Mouse (Mus musculus) neural tube, embryonic 13.5 days (tissue): Measurements from ENCODE around the gene Ebf1. TPM values are rescaled to one million over a fixed set of nuclear protein-coding genes. Genes with fewer than 3 reads are reported as not detected.

ENCODE experiments used
- ATAC-seq: fragments of 200-750 bp; cut with Nextera tagmentation; 2 replicates; pipeline ENCODE4 v1.8.0; 2017; ENCODE audit warnings: low read depth, mild to moderate bottlenecking, moderate TSS enrichment, moderate library complexity
- H3K27ac ChIP-seq: fragments of 300-500 bp; sonication (generic); replicated peaks from 2 replicates; pipeline ENCODE4 v1.5.1; 2015; ENCODE audit warnings: moderate library complexity, mild to moderate bottlenecking, inconsistent platforms
- H3K27me3 ChIP-seq: fragments of 300-500 bp; sonication (generic); 2 replicates; pipeline ENCODE4 v1.6.1; 2015; ENCODE audit warnings: mild to moderate bottlenecking, inconsistent platforms
- H3K36me3 ChIP-seq: fragments of 300-500 bp; sonication (generic); 2 replicates; pipeline ENCODE4 v1.6.1; 2015; ENCODE audit warnings: mild to moderate bottlenecking, inconsistent platforms
- H3K4me1 ChIP-seq: fragments of 300-500 bp; sonication (generic); replicated peaks from 2 replicates; pipeline ENCODE4 v1.6.1; 2015; ENCODE audit warnings: inconsistent platforms
- H3K4me2 ChIP-seq: fragments of 300-500 bp; sonication (generic); 2 replicates; pipeline ENCODE4 v1.6.1; 2015; ENCODE audit warnings: inconsistent platforms, mild to moderate bottlenecking, moderate library complexity
- H3K4me3 ChIP-seq: fragments of 300-500 bp; sonication (generic); 2 replicates; pipeline ENCODE4 v1.5.1; 2015; ENCODE audit warnings: mild to moderate bottlenecking, inconsistent platforms
- H3K9ac ChIP-seq: fragments of 300-500 bp; sonication (generic); 2 replicates; pipeline ENCODE4 v1.6.1; 2015; ENCODE audit warnings: moderate library complexity, mild to moderate bottlenecking, inconsistent platforms
- H3K9me3 ChIP-seq: fragments of 300-500 bp; sonication (generic); 2 replicates; pipeline ENCODE4 v1.6.1; 2016; ENCODE audit warnings: inconsistent platforms
- WGBS: fragments of 180-500 bp; shearing (Covaris S2); methylation state at CpG from one replicate; pipeline ENCODE4 v1.1.7; 2015; 5-methylcytosine and 5-hydroxymethylcytosine counted together
- polyA plus RNA-seq: library from polyadenylated mRNA; unstranded; fragments of >200 nt; fragmentation: Nextera tagmentation; extraction: Ambion mirVana; gene quantifications from 2 replicates; pipeline ENCODE4 v1.2.1, GENCODE M21; 2015

Ebf1 gene
- polyA plus RNA-seq, 1 experiment from 2014 or later: 184 TPM

- H3K4me2 ChIP-seq: no peak overlapping the region
- H3K27me3 ChIP-seq: no peaks in the 10 kb centered on the region
- H3K4me3 ChIP-seq: no peak overlapping the region
- WGBS: 71% methylated on average over 3 of the region's 3 CpGs
- ATAC-seq: no peak
- H3K36me3 ChIP-seq: peaks cover 12% of the 10 kb centered on the region
- peaks cover 43% of the 10 kb centered on the region for H3K4me1 ChIP-seq
- H3K9ac ChIP-seq: no peak overlapping the region
- no peak overlapping the region for H3K27ac ChIP-seq
- no peaks in the 10 kb centered on the region for H3K9me3 ChIP-seq
These were observed 267.2 kb downstream of the Ebf1 start for GRCm38 (mm10) chr11:44884337-44884736.

GRCm38 (mm10) chr11:44886897-44887296, 269.8 kb downstream of the Ebf1 start:
- Histone ChIP-seq H3K4me1 (peaks cover 36% of the 10 kb centered on the region), H3K36me3 (peaks cover 12% of the 10 kb centered on the region), H3K9ac (no peak overlapping the region), H3K4me2 (no peak overlapping the region), H3K9me3 (no peaks in the 10 kb centered on the region), H3K4me3 (no peak overlapping the region), H3K27me3 (no peaks in the 10 kb centered on the region), H3K27ac (peak overlapping the region; percentile 77)
- WGBS: 79% methylated on average over 2 of the region's 2 CpGs
- no peak for ATAC-seq

GRCm38 (mm10) chr11:44887691-44888090, 270.6 kb downstream of the Ebf1 start:
- 49% methylated on average over 7 of the region's 7 CpGs for WGBS
- Histone ChIP-seq H3K4me1 (peaks cover 32% of the 10 kb centered on the region), H3K4me3 (no peak overlapping the region), H3K27me3 (no peaks in the 10 kb centered on the region), H3K27ac (peak overlapping the region; percentile 77), H3K36me3 (peaks cover 12% of the 10 kb centered on the region), H3K9ac (no peak overlapping the region), H3K4me2 (no peak overlapping the region), H3K9me3 (no peaks in the 10 kb centered on the region)
- ATAC-seq: peak; percentile 52; the same call in 1 of the 2 replicates

- Histone ChIP-seq H3K9me3 (no peaks in the 10 kb centered on the region), H3K4me1 (peaks cover 35% of the 10 kb centered on the region), H3K27ac (no peak overlapping the region), H3K27me3 (no peaks in the 10 kb centered on the region), H3K4me3 (no peak overlapping the region), H3K36me3 (peaks cover 12% of the 10 kb centered on the region), H3K4me2 (no peak overlapping the region), H3K9ac (no peak overlapping the region)
- no peak for ATAC-seq
- WGBS: 91% methylated on average over 4 of the region's 4 CpGs
These were observed 271.3 kb downstream of the Ebf1 start for GRCm38 (mm10) chr11:44888390-44888789.

- no peaks in the 10 kb centered on the region for H3K9me3 ChIP-seq
- peak overlapping the region; percentile 61 for H3K27ac ChIP-seq
- 25% methylated on average over 18 of the region's 18 CpGs for WGBS
- H3K27me3 ChIP-seq: no peaks in the 10 kb centered on the region
- H3K9ac ChIP-seq: no peak overlapping the region; the same call in 1 of the 2 replicates
- H3K4me3 ChIP-seq: peak overlapping the region; percentile 14; the same call in 1 of the 2 replicates
- ATAC-seq: peak; percentile 54
- peaks cover 57% of the 10 kb centered on the region for H3K4me1 ChIP-seq
- no peaks in the 10 kb centered on the region for H3K36me3 ChIP-seq
- H3K4me2 ChIP-seq: peak overlapping the region; percentile 26
These were observed 275.9 kb downstream of the Ebf1 start for GRCm38 (mm10) chr11:44892814-44893521.

GRCm38 (mm10) chr11:44893986-44894385, 276.9 kb downstream of the Ebf1 start:
- Histone ChIP-seq H3K9ac (no peak overlapping the region), H3K4me1 (peaks cover 58% of the 10 kb centered on the region), H3K36me3 (no peaks in the 10 kb centered on the region), H3K27me3 (no peaks in the 10 kb centered on the region), H3K27ac (no peak overlapping the region), H3K4me2 (no peak overlapping the region), H3K9me3 (no peaks in the 10 kb centered on the region), H3K4me3 (no peak overlapping the region)
- no peak for ATAC-seq

GRCm38 (mm10) chr11:44894798-44895197, 277.7 kb downstream of the Ebf1 start:
- H3K27ac ChIP-seq: no peak overlapping the region
- no peak overlapping the region for H3K4me3 ChIP-seq
- no peak overlapping the region for H3K4me2 ChIP-seq
- H3K27me3 ChIP-seq: no peaks in the 10 kb centered on the region
- H3K4me1 ChIP-seq: peaks cover 67% of the 10 kb centered on the region
- ATAC-seq: no peak
- 94% methylated on average over 4 of the region's 4 CpGs for WGBS
- H3K36me3 ChIP-seq: no peaks in the 10 kb centered on the region
- no peak overlapping the region for H3K9ac ChIP-seq
- no peaks in the 10 kb centered on the region for H3K9me3 ChIP-seq

GRCm38 (mm10) chr11:44895893-44896292, 278.8 kb downstream of the Ebf1 start:
- H3K9ac ChIP-seq: no peak overlapping the region
- no peak for ATAC-seq
- peaks cover 78% of the 10 kb centered on the region for H3K4me1 ChIP-seq
- no peaks in the 10 kb centered on the region for H3K27me3 ChIP-seq
- WGBS: 93% methylated on average over 1 of the region's 1 CpGs
- H3K27ac ChIP-seq: no peak overlapping the region
- H3K9me3 ChIP-seq: no peaks in the 10 kb centered on the region
- H3K36me3 ChIP-seq: no peaks in the 10 kb centered on the region
- no peak overlapping the region for H3K4me3 ChIP-seq
- no peak overlapping the region for H3K4me2 ChIP-seq

- no peaks in the 10 kb centered on the region for H3K36me3 ChIP-seq
- no peak overlapping the region for H3K9ac ChIP-seq
- H3K4me3 ChIP-seq: no peak overlapping the region
- H3K27ac ChIP-seq: peak overlapping the region; percentile 50
- H3K27me3 ChIP-seq: no peaks in the 10 kb centered on the region
- H3K4me2 ChIP-seq: no peak overlapping the region
- WGBS: 77% methylated on average over 10 of the region's 10 CpGs
- H3K9me3 ChIP-seq: no peaks in the 10 kb centered on the region
- ATAC-seq: no peak
- H3K4me1 ChIP-seq: peaks cover 80% of the 10 kb centered on the region
These were observed 280.1 kb downstream of the Ebf1 start for GRCm38 (mm10) chr11:44897140-44897665.

GRCm38 (mm10) chr11:44899554-44899953, 282.4 kb downstream of the Ebf1 start:
- no peak for ATAC-seq
- Histone ChIP-seq H3K4me1 (peaks cover 87% of the 10 kb centered on the region), H3K27me3 (no peaks in the 10 kb centered on the region), H3K4me3 (no peak overlapping the region), H3K36me3 (no peaks in the 10 kb centered on the region), H3K27ac (peak overlapping the region; percentile 73), H3K9me3 (no peaks in the 10 kb centered on the region), H3K4me2 (no peak overlapping the region), H3K9ac (no peak overlapping the region)

- peaks cover 87% of the 10 kb centered on the region for H3K4me1 ChIP-seq
- H3K27me3 ChIP-seq: no peaks in the 10 kb centered on the region
- H3K4me2 ChIP-seq: 0 out of 2 replicates have a peak overlapping the region, but pooled peaks have one; percentile 20
- peak overlapping the region; percentile 73 for H3K27ac ChIP-seq
- ATAC-seq: no peak
- no peak overlapping the region for H3K4me3 ChIP-seq
- no peaks in the 10 kb centered on the region for H3K36me3 ChIP-seq
- 0 out of 2 replicates have a peak overlapping the region, but pooled peaks have one; percentile 26 for H3K9ac ChIP-seq
- H3K9me3 ChIP-seq: no peaks in the 10 kb centered on the region
- 40% methylated on average over 7 of the region's 7 CpGs for WGBS
These were observed 282.8 kb downstream of the Ebf1 start for GRCm38 (mm10) chr11:44899965-44900364.

- H3K9ac ChIP-seq: peak overlapping the region; percentile 26; the same call in 1 of the 2 replicates
- H3K4me3 ChIP-seq: no peak overlapping the region
- no peaks in the 10 kb centered on the region for H3K36me3 ChIP-seq
- peaks cover 86% of the 10 kb centered on the region for H3K4me1 ChIP-seq
- WGBS: 27% methylated on average over 7 of the region's 7 CpGs
- H3K27me3 ChIP-seq: no peaks in the 10 kb centered on the region
- H3K27ac ChIP-seq: peak overlapping the region; percentile 73
- ATAC-seq: no peak; the same call in 1 of the 2 replicates
- H3K9me3 ChIP-seq: no peaks in the 10 kb centered on the region
- H3K4me2 ChIP-seq: peak overlapping the region; percentile 20
These were observed 283.4 kb downstream of the Ebf1 start for GRCm38 (mm10) chr11:44900496-44900895.
